Mouse (Mus musculus) midbrain, postnatal 0 days (tissue): ENCODE measurements around the gene Cnot9. TPM values are rescaled to one million over a fixed set of nuclear protein-coding genes. Genes with fewer than 3 reads are reported as not detected.

Experiments
- ATAC-seq: fragments of 200-750 bp; cut with Nextera tagmentation; 2 replicates; pipeline ENCODE4 v1.8.0; 2017; ENCODE audit warnings: moderate number of reproducible peaks, mild to moderate bottlenecking, moderate TSS enrichment, moderate library complexity; ENCODE audit not compliant: low FRiP score
- DNase-seq: peaks from one replicate; pipeline ENCODE4 v3.0.0-alpha.2; 2015; ENCODE audit warnings: low spot score
- H3K27ac ChIP-seq: fragments of 300-500 bp; sonication (generic); 2 replicates; pipeline ENCODE4 v1.5.1; 2014; ENCODE audit warnings: low read depth, mild to moderate bottlenecking, low read length, mixed read lengths
- H3K27me3 ChIP-seq: fragments of 300-500 bp; sonication (generic); 2 replicates; pipeline ENCODE4 v1.6.1; 2014; ENCODE audit warnings: low read length, control low read depth, mixed read lengths; ENCODE audit not compliant: insufficient read depth
- H3K36me3 ChIP-seq: fragments of 300-500 bp; sonication (generic); 2 replicates; pipeline ENCODE4 v1.6.1; 2014; ENCODE audit warnings: low read length, control low read depth, mixed read lengths; ENCODE audit not compliant: insufficient read depth
- H3K4me1 ChIP-seq: fragments of 300-500 bp; sonication (generic); 2 replicates; pipeline ENCODE4 v1.6.1; 2014; ENCODE audit warnings: mild to moderate bottlenecking, control low read depth, antibody characterized with exemption, low read length, mixed read lengths; ENCODE audit not compliant: insufficient read depth
- H3K4me2 ChIP-seq: fragments of 300-500 bp; sonication (generic); 2 replicates; pipeline ENCODE4 v1.6.1; 2014; ENCODE audit warnings: low read depth, mild to moderate bottlenecking, low read length, mixed read lengths; ENCODE audit not compliant: poor library complexity, severe bottlenecking
- H3K4me3 ChIP-seq: fragments of 300-500 bp; sonication (generic); 2 replicates; pipeline ENCODE4 v1.5.1; 2014; ENCODE audit warnings: low read depth, mild to moderate bottlenecking, low read length, moderate library complexity
- H3K9ac ChIP-seq: fragments of 300-500 bp; sonication (generic); replicated peaks from 2 replicates; pipeline ENCODE4 v1.6.1; 2014; ENCODE audit warnings: mild to moderate bottlenecking, low read length, moderate library complexity, mixed read lengths; ENCODE audit not compliant: poor library complexity, severe bottlenecking
- H3K9me3 ChIP-seq: fragments of 300-500 bp; sonication (generic); 2 replicates; pipeline ENCODE4 v1.6.1; 2016; ENCODE audit warnings: low read length, control low read depth
- CTCF ChIP-seq: IDR thresholded peaks from 2 replicates; pipeline ENCODE4 v1.5.1; 2016; ENCODE audit warnings: antibody characterized with exemption, mild to moderate bottlenecking
- WGBS: fragments of 180-500 bp; shearing (Covaris S2); extraction: QIAGEN DNeasy Blood & Tissue Kit; methylation state at CpG from one replicate; pipeline ENCODE4 v1.1.7; 2014; 5-methylcytosine and 5-hydroxymethylcytosine counted together
- polyA plus RNA-seq: library from polyadenylated mRNA; unstranded; fragments of >200 nt; fragmentation: Nextera tagmentation; extraction: Ambion mirVana; gene quantifications from 2 replicates; pipeline ENCODE4 v1.2.1, GENCODE M21; 2015
- total RNA-seq: library from RNA; depleted of rRNA; stranded (reverse); fragments of >200 nt; gene quantifications from 2 replicates; pipeline ENCODE4 v1.2.3, GENCODE M21; 2014; rRNA removed

Gene Cnot9
- total and polyA plus RNA-seq, 2 experiments from 2014 or later, result 40.3 to 47.4 TPM

- H3K9me3 ChIP-seq, result no peaks in the 10 kb centered on the region
- no peak for TF ChIP-seq CTCF
- no peaks in the 10 kb centered on the region for H3K27me3 ChIP-seq
- peaks cover 5% of the 10 kb centered on the region; the same call in 1 of the 2 replicates for H3K4me1 ChIP-seq
- ATAC-seq (peak; percentile 66; the same call in 1 of the 2 replicates), DNase-seq (peak; percentile 68)
- WGBS, result 7% methylated on average over 6 of the region's 6 CpGs
- H3K4me2 ChIP-seq, result peak within 1 kb of the TSS; percentile 45
- no peaks in the 10 kb centered on the region for H3K36me3 ChIP-seq
- H3K27ac ChIP-seq, result peak within 1 kb of the TSS; percentile 38
- H3K9ac ChIP-seq, result peak within 1 kb of the TSS; percentile 19; the same call in 1 of the 2 replicates
- peak within 1 kb of the TSS; percentile 15 for H3K4me3 ChIP-seq
These were observed 36.6 kb downstream of the Cnot9 start, which contains the start of gene Plcd4 for GRCm38 (mm10) chr1:74542451-74542961. TSS of gene Plcd4 (plus strand) at chr1:74542888.

GRCm38 (mm10) chr1:74544184-74544583 lies 38.3 kb downstream of the Cnot9 start, which contains the start of gene Usp37:
TSS of gene Usp37 (minus strand) at chr1:74544284.
- Histone ChIP-seq H3K36me3 (no peaks in the 10 kb centered on the region), H3K4me2 (peak within 1 kb of the TSS; percentile 45), H3K27me3 (no peaks in the 10 kb centered on the region), H3K9ac (peak within 1 kb of the TSS; percentile 19; the same call in 1 of the 2 replicates), H3K4me3 (peak within 1 kb of the TSS; percentile 15; the same call in 1 of the 2 replicates), H3K27ac (no peak within 1 kb of the TSS), H3K9me3 (no peaks in the 10 kb centered on the region), H3K4me1 (peaks cover 5% of the 10 kb centered on the region; the same call in 1 of the 2 replicates)
- TF ChIP-seq CTCF, result no peak
- WGBS, result 24% methylated on average over 4 of the region's 4 CpGs
- DNase-seq (peak; percentile 5), ATAC-seq (no peak)

GRCm38 (mm10) chr1:74559061-74559460 lies 53.2 kb downstream of the Cnot9 start:
- no peaks in the 10 kb centered on the region for H3K9me3 ChIP-seq
- DNase-seq, result no peak
- H3K36me3 ChIP-seq, result peaks cover 8% of the 10 kb centered on the region
- WGBS, result 90% methylated on average over 5 of the region's 5 CpGs
- H3K27me3 ChIP-seq, result no peaks in the 10 kb centered on the region
- ATAC-seq, result no peak
- H3K9ac ChIP-seq, result no peak overlapping the region
- H3K4me3 ChIP-seq, result no peak overlapping the region
- H3K4me1 ChIP-seq, result no peaks in the 10 kb centered on the region
- H3K4me2 ChIP-seq, result no peak overlapping the region
- no peak for TF ChIP-seq CTCF
- H3K27ac ChIP-seq, result no peak overlapping the region

GRCm38 (mm10) chr1:74565834-74566233 lies 60.0 kb downstream of the Cnot9 start:
- no peak for ATAC-seq
- 41% methylated on average over 6 of the region's 6 CpGs for WGBS
- peaks cover 65% of the 10 kb centered on the region for H3K36me3 ChIP-seq

GRCm38 (mm10) chr1:74569739-74570719 lies 64.2 kb downstream of the Cnot9 start:
- H3K4me2 ChIP-seq, result no peak overlapping the region
- H3K4me1 ChIP-seq, result no peaks in the 10 kb centered on the region
- H3K9me3 ChIP-seq, result no peaks in the 10 kb centered on the region
- H3K27ac ChIP-seq, result no peak overlapping the region
- ATAC-seq (no peak), DNase-seq (no peak)
- 92% methylated on average over 29 of the region's 29 CpGs for WGBS
- 0 out of 2 replicates have a peak, but pooled peaks have one; percentile 7 for TF ChIP-seq CTCF
- H3K9ac ChIP-seq, result no peak overlapping the region
- H3K27me3 ChIP-seq, result no peaks in the 10 kb centered on the region
- no peak overlapping the region for H3K4me3 ChIP-seq
- peaks cover 75% of the 10 kb centered on the region for H3K36me3 ChIP-seq

More at GRCm38 (mm10) chr1:74565834-74566233, 60.0 kb downstream of the Cnot9 start:
- Histone ChIP-seq H3K4me2 (no peak overlapping the region), H3K27ac (no peak overlapping the region), H3K27me3 (no peaks in the 10 kb centered on the region), H3K4me1 (no peaks in the 10 kb centered on the region), H3K9ac (no peak overlapping the region), H3K9me3 (no peaks in the 10 kb centered on the region), H3K4me3 (no peak overlapping the region)
- no peak for TF ChIP-seq CTCF
- no peak for DNase-seq

Other genes starting within 250 kb of the Cnot9 start
- gene Gpbar1, start 227.5 kb upstream of the Cnot9 start, total RNA-seq, result 0.52 TPM in 1 of 2 replicates, not detected in the other
- 0.16 TPM in 1 of 2 replicates, not detected in the other for gene Gpbar1, start 227.5 kb upstream of the Cnot9 start, polyA plus RNA-seq
- gene Aamp, start 221.3 kb upstream of the Cnot9 start, total RNA-seq, result 139 and 148 TPM in 2 replicates
- 203 and 216 TPM in 2 replicates for gene Aamp, start 221.3 kb upstream of the Cnot9 start, polyA plus RNA-seq
- 101 and 116 TPM in 2 replicates for gene Pnkd, start 221.1 kb upstream of the Cnot9 start, total RNA-seq
- 135 and 140 TPM in 2 replicates for gene Pnkd, start 221.1 kb upstream of the Cnot9 start, polyA plus RNA-seq
- gene Tmbim1, start 200.4 kb upstream of the Cnot9 start, total RNA-seq, result 9.8 and 20.7 TPM in 2 replicates
- gene Tmbim1, start 200.4 kb upstream of the Cnot9 start, polyA plus RNA-seq, result 9.8 and 10.5 TPM in 2 replicates
- 2.7 and 4.0 TPM in 2 replicates for gene Catip, start 143.9 kb upstream of the Cnot9 start, total RNA-seq
- 1.6 and 2.4 TPM in 2 replicates for gene Catip, start 143.9 kb upstream of the Cnot9 start, polyA plus RNA-seq
- 7.8 and 12.6 TPM in 2 replicates for gene Slc11a1, start 130.9 kb upstream of the Cnot9 start, total RNA-seq
- 1.3 and 1.7 TPM in 2 replicates for gene Slc11a1, start 130.9 kb upstream of the Cnot9 start, polyA plus RNA-seq
- gene Ctdsp1, start 114.5 kb upstream of the Cnot9 start, total RNA-seq, result 23.9 and 29.3 TPM in 2 replicates
- 11.7 and 12.1 TPM in 2 replicates for gene Ctdsp1, start 114.5 kb upstream of the Cnot9 start, polyA plus RNA-seq
- gene Vil1, start 96.7 kb upstream of the Cnot9 start, total RNA-seq, result 0.38 and 0.80 TPM in 2 replicates
- gene Vil1, start 96.7 kb upstream of the Cnot9 start, polyA plus RNA-seq, result 0.31 and 0.43 TPM in 2 replicates
- gene Plcd4, start 36.8 kb downstream of the Cnot9 start, total RNA-seq, result 4.9 and 9.4 TPM in 2 replicates
- 7.1 and 7.3 TPM in 2 replicates for gene Plcd4, start 36.8 kb downstream of the Cnot9 start, polyA plus RNA-seq
- 19.3 and 25.7 TPM in 2 replicates for gene Usp37, start 38.2 kb downstream of the Cnot9 start, total RNA-seq
- 16.4 and 18.5 TPM in 2 replicates for gene Usp37, start 38.2 kb downstream of the Cnot9 start, polyA plus RNA-seq
- gene Zfp142, start 82.2 kb downstream of the Cnot9 start, total RNA-seq, result 14.2 and 16.4 TPM in 2 replicates
- 4.4 and 7.8 TPM in 2 replicates for gene Zfp142, start 82.2 kb downstream of the Cnot9 start, polyA plus RNA-seq
- gene Bcs1l, start 82.2 kb downstream of the Cnot9 start, total RNA-seq, result 14.7 and 19.9 TPM in 2 replicates
- gene Bcs1l, start 82.2 kb downstream of the Cnot9 start, polyA plus RNA-seq, result 12.4 and 13.6 TPM in 2 replicates
- gene Rnf25, start 95.3 kb downstream of the Cnot9 start, total RNA-seq, result 60.0 and 60.8 TPM in 2 replicates
- gene Rnf25, start 95.3 kb downstream of the Cnot9 start, polyA plus RNA-seq, result 51.3 and 54.0 TPM in 2 replicates
- 9.9 and 10.5 TPM in 2 replicates for gene Stk36, start 95.4 kb downstream of the Cnot9 start, total RNA-seq
- 8.7 and 9.6 TPM in 2 replicates for gene Stk36, start 95.4 kb downstream of the Cnot9 start, polyA plus RNA-seq
- 25.9 and 26.2 TPM in 2 replicates for gene Ttll4, start 155.7 kb downstream of the Cnot9 start, total RNA-seq
- 4.2 and 4.4 TPM in 2 replicates for gene Ttll4, start 155.7 kb downstream of the Cnot9 start, polyA plus RNA-seq
- 4.4 TPM in 2 replicates for gene Cyp27a1, start 207.5 kb downstream of the Cnot9 start, total RNA-seq
- 2.3 and 2.6 TPM in 2 replicates for gene Cyp27a1, start 207.5 kb downstream of the Cnot9 start, polyA plus RNA-seq
- gene Prkag3, start 243.2 kb downstream of the Cnot9 start, total RNA-seq, result 0.11 TPM in 1 of 2 replicates, not detected in the other
- gene Prkag3, start 243.2 kb downstream of the Cnot9 start, polyA plus RNA-seq, result 0.09 TPM in 1 of 2 replicates, not detected in the other